Mouse (Mus musculus): Measurements from ENCODE around the gene Vdr.

Vdr gene

GRCm38 (mm10) chr15:97919217-97919616, 8.8 kb upstream of the Vdr start:
- DNase-seq, result no peak

- DNase-seq, result no peak
Measured at GRCm38 (mm10) chr15:97917994-97918393, 7.6 kb upstream of the Vdr start.

- DNase-seq, result no peak
Measured at GRCm38 (mm10) chr15:97914331-97914747, 3.9 kb upstream of the Vdr start.

DNA sequence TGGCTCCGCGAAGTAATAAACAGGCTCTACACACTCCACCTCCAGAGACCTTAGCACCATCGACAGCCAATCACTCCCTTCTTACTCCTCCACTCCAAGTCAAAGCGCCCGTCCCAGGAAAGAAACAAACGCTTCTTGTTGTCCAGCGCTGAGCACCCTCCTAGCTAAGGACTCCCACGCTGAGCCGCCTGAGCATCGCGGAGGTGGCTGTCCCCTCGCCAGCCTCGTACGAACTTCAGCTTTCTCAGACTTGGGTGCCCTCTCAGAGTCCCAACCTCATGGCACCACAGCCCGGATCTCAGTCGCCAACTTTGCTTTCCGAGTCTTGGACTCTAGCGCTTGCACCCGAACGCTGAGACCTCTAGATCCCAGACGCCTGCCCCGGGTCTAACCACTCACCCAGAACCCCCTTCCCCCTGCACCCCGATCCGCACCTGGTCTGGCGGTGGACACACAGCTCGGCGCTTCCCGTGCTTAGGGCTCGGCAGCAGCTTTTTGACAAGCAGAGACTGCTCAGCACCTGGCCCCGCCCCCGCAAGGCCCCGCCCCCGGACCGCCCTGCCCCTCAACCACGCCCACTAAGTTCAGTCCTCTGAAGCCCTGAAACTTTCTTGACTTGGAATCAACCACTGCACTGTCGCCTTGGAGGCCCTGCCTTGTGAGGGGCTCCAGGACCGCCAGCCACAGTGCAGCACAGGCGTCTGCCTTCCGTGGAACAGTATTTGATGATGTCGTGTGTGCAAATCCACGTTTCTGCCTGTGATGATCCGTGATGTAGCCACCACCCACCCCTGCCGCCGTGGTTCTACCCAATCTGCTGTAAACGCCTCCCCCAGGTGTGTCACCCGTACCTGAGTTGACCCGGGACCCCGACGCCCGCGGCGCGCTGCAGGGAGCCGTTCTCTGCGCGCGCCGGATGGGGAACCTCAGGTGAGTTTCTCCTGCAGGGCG, 2.4 kb downstream of the Vdr start:
- no peak for DNase-seq

- no peak for DNase-seq
Measured at GRCm38 (mm10) chr15:97907202-97907601, 3.2 kb downstream of the Vdr start.

GRCm38 (mm10) chr15:97905281-97905680, 5.1 kb downstream of the Vdr start:
- DNase-seq, result no peak

GRCm38 (mm10) chr15:97904339-97904991, 6.0 kb downstream of the Vdr start:
- no peak for DNase-seq

GRCm38 (mm10) chr15:97903261-97904009, 7.0 kb downstream of the Vdr start:
- no peak for DNase-seq

GRCm38 (mm10) chr15:97900991-97901390, 9.4 kb downstream of the Vdr start:
- no peak for DNase-seq

DNA sequence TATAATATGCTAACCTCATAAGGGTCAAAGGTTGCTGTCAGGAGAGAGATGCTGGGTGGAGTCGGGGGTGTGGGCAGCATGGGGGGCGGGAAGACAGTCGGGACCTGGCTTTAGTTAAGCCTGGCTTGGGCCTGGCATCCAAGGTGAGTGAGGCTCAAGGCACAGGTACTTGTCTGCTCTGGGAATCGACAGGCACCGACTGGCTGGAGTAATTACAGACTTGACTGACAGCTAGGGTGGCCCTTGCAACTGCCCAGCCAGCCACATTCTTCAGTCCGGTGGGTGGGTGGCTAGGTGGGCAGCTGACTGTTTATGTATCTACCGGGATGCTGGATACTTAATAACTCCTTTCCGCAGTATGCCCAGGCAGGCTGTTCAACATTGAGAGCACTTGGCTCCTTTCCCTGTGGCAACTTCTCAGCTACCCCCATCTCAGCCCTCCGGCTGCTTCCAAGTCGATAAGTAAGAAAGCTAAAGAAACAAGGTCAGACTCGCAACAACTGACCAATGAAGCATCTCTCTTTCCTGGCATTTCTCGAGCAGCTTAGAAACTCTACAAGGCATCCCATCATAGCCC, 10.0 kb downstream of the Vdr start:
- DNase-seq, result no peak

- no peak for DNase-seq
Measured at GRCm38 (mm10) chr15:97899714-97900113, 10.7 kb downstream of the Vdr start.

GRCm38 (mm10) chr15:97898791-97899190, 11.6 kb downstream of the Vdr start:
- DNase-seq, result no peak

DNA sequence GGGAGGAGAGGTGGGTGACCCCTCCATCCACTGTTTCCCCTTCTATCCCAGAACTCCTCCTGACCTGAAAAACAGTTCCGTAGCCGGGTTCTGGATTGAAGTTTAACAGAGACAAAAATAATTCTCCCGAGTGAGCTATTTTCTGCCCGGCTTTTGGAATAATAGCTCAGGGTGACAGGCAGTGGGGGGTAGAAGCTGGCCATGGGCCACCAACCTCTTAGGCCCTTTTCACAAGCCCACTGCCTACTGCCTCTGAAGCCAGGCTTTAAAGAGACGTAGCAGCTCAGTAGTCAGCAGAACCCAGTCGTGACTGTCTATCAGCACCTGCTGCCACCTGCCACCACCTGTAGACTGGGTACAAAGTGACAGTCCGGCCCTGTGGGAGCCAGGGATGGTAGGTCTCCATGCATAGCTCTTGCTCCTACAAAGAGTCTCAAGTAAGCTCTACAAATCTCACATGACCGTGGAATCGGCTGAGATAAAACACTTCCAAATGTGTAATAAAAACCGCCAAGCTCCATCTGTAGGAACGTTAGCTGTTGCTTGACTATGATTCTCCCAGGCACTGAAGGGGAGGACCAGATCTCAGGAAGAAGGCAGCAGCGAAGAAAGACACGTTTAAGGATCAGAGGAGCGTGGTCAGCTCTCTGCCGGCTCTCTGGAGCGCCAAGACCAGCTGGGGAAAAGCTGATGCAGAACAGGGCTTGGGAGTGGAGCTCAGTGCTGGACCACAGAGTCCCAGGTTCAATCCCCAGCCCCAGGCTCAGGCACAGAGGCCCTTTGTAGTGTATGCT, 13.4 kb downstream of the Vdr start:
- DNase-seq, result no peak

DNA sequence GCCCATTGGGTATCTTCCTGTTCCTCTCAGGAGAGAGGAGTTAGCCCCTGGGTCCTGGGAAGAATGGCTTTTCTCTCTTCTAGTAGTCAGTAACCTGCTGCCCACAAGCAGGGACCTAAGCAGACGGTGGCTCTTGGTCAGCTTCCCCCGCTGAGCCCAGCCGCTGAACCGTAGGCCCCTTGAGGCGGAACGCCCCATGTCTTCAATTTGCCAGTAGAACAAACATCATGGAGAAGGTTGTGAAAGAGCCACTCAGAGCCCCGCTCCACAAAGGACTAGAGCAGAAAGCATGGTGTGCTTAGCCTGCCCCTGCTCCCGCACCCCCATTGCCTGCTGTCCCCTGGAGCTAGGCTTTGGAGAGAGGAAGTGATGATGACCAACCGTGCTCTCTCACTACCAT, 14.1 kb downstream of the Vdr start:
- DNase-seq, result no peak

DNA sequence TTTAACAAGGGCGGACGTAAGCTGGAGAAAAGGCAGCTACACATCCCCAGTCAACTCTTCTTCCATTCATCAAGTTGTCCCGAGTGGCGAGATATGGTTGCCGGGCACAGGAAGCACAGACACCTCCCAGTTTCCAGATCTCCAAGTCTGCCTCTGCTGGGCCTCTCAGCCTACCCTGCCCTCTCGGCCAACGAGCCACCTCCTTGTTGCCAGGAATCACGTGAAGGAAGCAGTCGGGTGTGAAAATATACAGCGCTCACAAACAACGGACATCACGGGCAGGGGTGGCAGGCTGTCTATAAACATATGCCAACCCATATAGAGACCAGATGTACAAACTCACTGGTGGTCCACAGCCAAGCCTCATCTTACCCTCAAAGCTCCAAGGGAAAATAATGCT, 14.6 kb downstream of the Vdr start:
- DNase-seq, result no peak

DNA sequence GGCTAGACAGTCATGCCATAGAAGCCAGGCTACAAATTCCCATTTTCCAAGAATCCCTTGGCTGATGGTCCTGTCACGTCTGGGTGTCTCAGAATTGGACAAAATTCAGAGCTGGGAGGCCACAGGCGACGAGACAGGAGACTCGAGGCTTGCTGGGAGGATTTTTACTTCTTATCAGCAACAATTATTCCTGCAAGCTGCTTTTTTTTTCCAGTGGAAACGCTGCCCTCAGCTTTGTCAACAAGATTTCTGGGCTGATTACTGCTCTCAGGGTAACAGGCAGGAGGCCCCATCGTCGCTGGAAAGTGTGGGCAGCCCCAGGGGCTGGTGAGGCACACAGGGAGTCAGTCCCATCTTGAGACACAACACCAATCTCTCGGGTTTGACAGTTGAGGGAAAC, 17.9 kb downstream of the Vdr start:
- DNase-seq, result no peak

DNA sequence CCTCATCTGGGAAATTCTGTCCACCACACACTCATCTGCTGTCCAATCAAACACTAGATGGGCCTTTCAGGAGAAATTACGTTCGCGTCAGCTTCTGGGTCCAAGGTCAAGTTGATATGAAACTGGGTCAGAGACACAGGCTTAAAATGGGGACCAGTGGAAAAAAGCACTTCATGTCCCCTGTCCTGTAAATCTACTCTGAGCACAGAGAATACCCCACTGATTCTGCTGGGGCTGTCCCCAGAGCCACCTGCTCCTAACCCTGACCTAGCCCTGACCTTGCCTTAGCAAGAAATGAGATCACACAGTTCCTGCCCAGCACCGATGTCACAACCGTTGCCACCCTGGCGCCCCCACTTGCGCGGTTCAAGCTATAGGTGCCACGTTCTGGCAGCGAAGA, 20.0 kb downstream of the Vdr start:
- DNase-seq, result no peak

DNA sequence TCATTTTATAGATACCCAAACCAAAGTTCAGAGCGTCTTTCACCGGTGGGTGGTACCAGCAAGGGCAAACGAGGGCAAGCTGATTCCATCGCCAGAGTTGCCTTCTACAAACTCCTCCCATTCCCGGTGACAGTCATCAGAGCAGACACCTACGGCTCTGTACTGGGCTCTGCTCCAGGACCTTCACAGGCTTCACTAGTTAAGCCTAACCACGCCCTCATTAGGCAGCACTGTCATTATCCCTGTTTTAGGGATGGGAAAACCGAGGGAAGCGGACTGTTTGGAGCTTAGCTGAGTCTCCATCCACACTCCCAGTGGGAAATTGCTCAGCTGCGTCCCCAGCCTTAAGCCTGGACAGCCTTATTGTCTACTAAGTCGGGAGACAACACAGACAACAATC, 20.4 kb downstream of the Vdr start:
- no peak for DNase-seq

DNA sequence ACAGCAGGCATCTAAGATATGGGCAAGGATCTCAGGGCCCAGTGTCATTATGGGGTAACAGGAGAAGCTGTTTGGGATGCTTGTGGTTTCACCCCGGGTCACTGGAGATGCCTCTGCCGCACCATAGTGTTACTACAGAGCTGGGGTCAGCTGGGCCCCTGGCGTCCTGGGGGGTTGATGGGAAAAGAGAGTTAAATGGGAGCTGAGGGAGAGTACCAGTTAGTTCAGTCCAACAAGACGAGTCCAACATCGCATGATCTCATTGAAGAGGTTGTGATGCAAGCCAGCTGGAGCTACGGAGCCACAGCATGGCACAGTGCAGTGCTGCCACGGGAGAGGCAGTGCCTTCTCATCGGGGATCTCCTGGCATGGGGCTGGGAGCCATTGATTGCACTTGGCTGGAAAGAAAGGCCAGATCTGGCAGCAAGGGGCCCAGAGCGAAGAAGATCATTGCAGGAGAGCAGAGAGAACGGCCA, 22.9 kb downstream of the Vdr start:
- no peak for DNase-seq

GRCm38 (mm10) chr15:97881423-97881822, 29.0 kb downstream of the Vdr start:
- DNase-seq, result no peak

- no peak for DNase-seq
Measured at GRCm38 (mm10) chr15:97880441-97880840, 30.0 kb downstream of the Vdr start.

DNA sequence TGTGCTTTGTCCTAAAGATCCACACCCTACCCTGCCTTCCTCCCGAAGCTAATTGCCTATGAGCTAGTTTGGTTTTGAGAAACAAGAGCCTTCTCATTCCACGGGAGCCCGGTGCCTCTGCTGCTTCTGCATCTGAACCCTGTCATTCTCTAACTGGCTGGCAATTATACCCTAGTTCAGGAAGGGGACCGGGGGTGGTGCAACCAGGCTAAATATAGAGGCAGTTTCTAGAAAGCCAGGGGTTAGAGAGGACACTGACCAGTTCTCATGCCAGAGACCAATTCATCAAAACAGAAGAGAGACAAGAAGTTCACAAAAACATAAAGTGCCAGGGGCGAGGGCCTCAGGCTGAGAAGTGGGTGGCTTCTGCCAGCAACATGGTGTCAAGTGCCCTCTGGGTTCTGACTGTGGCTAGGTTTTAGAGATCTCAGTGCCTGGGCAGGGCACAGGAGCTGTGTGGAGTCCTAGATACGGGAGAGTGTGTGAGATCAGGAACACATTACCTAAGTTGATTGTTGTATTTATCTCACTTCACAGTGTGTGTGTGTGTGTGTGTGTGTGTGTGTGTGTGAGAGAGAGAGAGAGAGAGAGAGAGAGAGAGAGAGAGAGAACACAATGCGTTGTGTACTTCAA, 31.6 kb downstream of the Vdr start:
- DNase-seq, result no peak
